Mouse (Mus musculus): ENCODE data around the gene Atg7. TPM values are rescaled to one million over a fixed set of nuclear protein-coding genes. Genes with fewer than 3 reads are reported as not detected.
A peak's percentile ranks its signal among the peaks of the same experiment; 100 is the strongest.

The Atg7 gene
- total and polyA plus RNA-seq, 3 experiments, result 11.1 to 15.7 (median 14.8) TPM

DNA sequence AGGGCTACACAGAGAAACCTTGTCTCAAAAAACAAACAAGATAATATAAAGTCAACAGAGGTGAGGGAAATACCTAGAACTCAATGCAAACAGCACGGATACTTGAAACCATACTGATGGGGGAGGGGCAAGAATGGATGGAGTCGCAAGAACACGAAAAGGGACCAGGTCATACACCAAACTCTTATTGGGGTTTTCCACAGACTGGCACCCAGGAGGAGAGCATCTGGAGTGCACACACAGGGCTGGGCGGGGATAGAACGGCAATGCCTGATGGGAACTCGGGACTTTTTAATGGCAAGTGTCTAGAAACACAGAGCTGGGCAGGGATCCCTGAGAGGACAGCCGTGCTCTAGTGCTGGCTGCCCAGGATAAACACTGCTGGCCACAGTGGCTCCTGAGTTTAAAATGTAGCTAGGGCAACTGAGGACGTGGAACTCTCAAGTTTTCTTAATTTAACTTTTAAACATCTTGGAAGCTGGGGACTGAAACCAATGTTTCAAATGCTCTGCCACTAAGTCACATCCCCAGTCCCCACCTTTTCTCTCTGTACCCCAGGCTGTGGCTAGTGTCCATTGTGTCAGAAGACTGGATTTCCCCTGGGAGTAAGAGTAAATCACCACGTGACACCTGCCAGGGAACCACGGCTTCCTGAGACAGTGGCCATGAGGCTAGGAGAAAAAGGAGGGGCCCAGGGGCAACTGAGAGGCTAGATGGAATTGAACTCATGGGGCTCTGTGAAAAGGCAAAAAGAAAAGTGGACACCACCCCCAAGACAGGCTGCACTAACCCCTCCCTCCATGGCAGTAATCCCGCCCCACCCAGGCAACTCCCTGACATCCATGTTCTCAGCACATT, 243.8 kb downstream of the Atg7 start:
- Histone ChIP-seq H3K9ac (ENCODE audit: insufficient read depth, low read depth) (peak overlapping the region; percentile 11; the same call in 1 of the 2 replicates), H3K27ac (ENCODE audit: insufficient read depth, low read depth) (peak overlapping the region; percentile 68)
- in situ Hi-C loops (cut with MboI; ENCODE audit: low pct_ligation_motif_present, low pct_unique_long_range_greater_than_20kb, low sequenced_read_pairs), result no loop called here

DNA sequence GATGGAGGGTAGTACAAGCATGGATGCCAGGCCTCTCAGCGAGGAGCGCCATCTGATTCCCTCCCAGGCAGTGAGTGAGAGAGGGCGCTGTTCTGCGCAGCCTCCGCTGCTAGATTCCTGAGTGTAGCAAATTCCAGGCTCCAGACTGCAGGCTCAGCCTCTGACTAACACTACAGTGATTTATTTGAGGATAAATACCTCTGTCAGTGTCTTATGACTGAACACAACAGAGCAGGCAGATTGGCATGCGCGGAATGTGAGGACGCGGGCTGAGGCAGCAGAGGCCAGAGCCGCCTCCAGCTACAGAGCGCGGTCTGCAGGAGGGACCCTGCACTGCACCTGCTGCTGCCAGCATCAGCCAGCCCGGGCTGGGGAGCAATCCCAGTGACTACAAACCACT, 246.0 kb downstream of the Atg7 start:
- Histone ChIP-seq H3K36me3 (replicated peaks in 1 of 2; ENCODE audit: control insufficient read depth in 1 of 2, insufficient read depth in 1 of 2, low read length in 1 of 2) (peaks cover 20 to 54% of the 10 kb centered on the region in 2 experiments), H3K27me3 (replicated peaks) (no peaks in the 10 kb centered on the region), H3K4me3 (replicated peaks in 1 of 3; ENCODE audit: low read depth in 2 of 3, low read length in 2 of 3, poor library complexity in 1 of 3) (no peak overlapping the region), H3K27ac (ENCODE audit: insufficient read depth, low read depth) (no peak overlapping the region), H3K9me3 (replicated peaks; ENCODE audit: low read length) (no peaks in the 10 kb centered on the region), H3K4me1 (ENCODE audit: control insufficient read depth in 1 of 2, insufficient read depth in 2 of 2) (peaks cover 60 to 94% of the 10 kb centered on the region in 2 experiments), H3K79me2 (replicated peaks; ENCODE audit: control insufficient read depth, extremely low read depth, insufficient read depth, poor library complexity, severe bottlenecking) (peaks cover 69% of the 10 kb centered on the region), H3K4me2 (ENCODE audit: insufficient read depth, low read depth, poor library complexity, severe bottlenecking) (no peak overlapping the region), H3K9ac (ENCODE audit: insufficient read depth, low read depth) (no peak overlapping the region)
- in situ Hi-C loops (cut with MboI; ENCODE audit: low pct_ligation_motif_present, low pct_unique_long_range_greater_than_20kb, low sequenced_read_pairs) (no loop called here), dilution Hi-C loops (cut with MboI; ENCODE audit: extremely low pct_ligation_motif_present, extremely low pct_unique_long_range_greater_than_20kb, low sequenced_read_pairs) (no loop called here)
- no peak for TF ChIP-seq HCFC1 (IDR thresholded peaks at IDR 0.05; ENCODE audit: low read depth, low read length)
- TF ChIP-seq JUND (conservative IDR thresholded peaks at IDR 0.05; ENCODE audit: low read depth, low read length), result no peak
- no peak for TF ChIP-seq SMC3 (IDR thresholded peaks at IDR 0.05; ENCODE audit: low read depth, low read length)
- TF ChIP-seq PAX5 (IDR thresholded peaks at IDR 0.05; ENCODE audit: low read length), result no peak
- no peak for TF ChIP-seq RCOR1 (conservative IDR thresholded peaks at IDR 0.05; ENCODE audit: low read depth, low read length)
- TF ChIP-seq CTCF (conservative IDR thresholded peaks at IDR 0.05 in 1 of 2, IDR thresholded peaks at IDR 0.05 in 1 of 2; ENCODE audit: low read depth in 2 of 2, low read length in 2 of 2), result no peak
- TF ChIP-seq POLR2A (IDR thresholded peaks at IDR 0.05; ENCODE audit: low read depth, low read length), result no peak
- no peak for TF ChIP-seq EP300 (IDR thresholded peaks at IDR 0.05; ENCODE audit: low read length)
- no peak for TF ChIP-seq ELF1 (IDR thresholded peaks at IDR 0.05; ENCODE audit: low read depth, low read length)
- no peak for TF ChIP-seq RAD21 (IDR thresholded peaks at IDR 0.05; ENCODE audit: low read depth, low read length)
- TF ChIP-seq BHLHE40 (IDR thresholded peaks at IDR 0.05; ENCODE audit: low read depth, low read length), result no peak
- TF ChIP-seq MEF2A (IDR thresholded peaks at IDR 0.05; ENCODE audit: borderline replicate concordance, low read depth, low read length), result no peak
- no peak for TF ChIP-seq MYC (IDR thresholded peaks at IDR 0.05; ENCODE audit: low read depth, low read length)
- no peak for TF ChIP-seq E2F4 (IDR thresholded peaks at IDR 0.05; ENCODE audit: insufficient replicate concordance, low read depth, low read length)
- TF ChIP-seq MAFK (IDR thresholded peaks at IDR 0.05; ENCODE audit: insufficient replicate concordance, low read length), result no peak
- TF ChIP-seq UBTF (IDR thresholded peaks at IDR 0.05; ENCODE audit: low read depth, low read length), result no peak
- no peak for TF ChIP-seq JUN (IDR thresholded peaks at IDR 0.05; ENCODE audit: insufficient read depth, low read depth, low read length)
- no peak for TF ChIP-seq USF2 (conservative IDR thresholded peaks at IDR 0.05; ENCODE audit: low read depth, low read length)
- TF ChIP-seq MAX (IDR thresholded peaks at IDR 0.05; ENCODE audit: low read length), result no peak
- DNase-seq (ENCODE audit: extremely low read depth), result no peak

More for the DNA sequence above, 243.8 kb downstream of the Atg7 start:
- Histone ChIP-seq H3K4me1 (ENCODE audit: control insufficient read depth in 1 of 2, insufficient read depth in 2 of 2) (peaks cover 60 to 93% of the 10 kb centered on the region in 2 experiments), H3K36me3 (replicated peaks in 1 of 2; ENCODE audit: control insufficient read depth in 1 of 2, insufficient read depth in 1 of 2, low read length in 1 of 2) (peaks cover 20 to 70% of the 10 kb centered on the region in 2 experiments), H3K27me3 (replicated peaks) (no peaks in the 10 kb centered on the region), H3K79me2 (replicated peaks; ENCODE audit: control insufficient read depth, extremely low read depth, insufficient read depth, poor library complexity, severe bottlenecking) (peaks cover 70% of the 10 kb centered on the region), H3K9me3 (replicated peaks; ENCODE audit: low read length) (no peaks in the 10 kb centered on the region), H3K4me3 (replicated peaks in 1 of 3; ENCODE audit: low read depth in 2 of 3, low read length in 2 of 3, poor library complexity in 1 of 3) (no peak overlapping the region), H3K4me2 (ENCODE audit: insufficient read depth, low read depth, poor library complexity, severe bottlenecking) (peak overlapping the region; percentile 48)
- TF ChIP-seq MXI1 (IDR thresholded peaks at IDR 0.05; ENCODE audit: low read depth, low read length) (peak; percentile 52; the same call in 1 of the 2 replicates), USF2 (conservative IDR thresholded peaks at IDR 0.05; ENCODE audit: low read depth, low read length) (peak; percentile 53), ZKSCAN1 (IDR thresholded peaks at IDR 0.05; ENCODE audit: borderline replicate concordance, low read depth, low read length) (no peak), MAX (IDR thresholded peaks at IDR 0.05; ENCODE audit: low read length) (peak; percentile 70), BHLHE40 (IDR thresholded peaks at IDR 0.05; ENCODE audit: low read depth, low read length) (peak; percentile 63), USF1 (IDR thresholded peaks at IDR 0.05; ENCODE audit: low read depth, low read length) (peak; percentile 68), ZMIZ1 (IDR thresholded peaks at IDR 0.05; ENCODE audit: low read depth, low read length) (no peak), SIN3A (IDR thresholded peaks at IDR 0.05; ENCODE audit: low read length) (peak; percentile 33; the same call in 1 of the 2 replicates), IRF4 (IDR thresholded peaks at IDR 0.05; ENCODE audit: low read depth, low read length) (0 out of 2 replicates have a peak, but pooled peaks have one; percentile 24), GABPA (IDR thresholded peaks at IDR 0.05; ENCODE audit: insufficient replicate concordance, low read depth, low read length) (no peak)
- dilution Hi-C loops (cut with MboI; ENCODE audit: extremely low pct_ligation_motif_present, extremely low pct_unique_long_range_greater_than_20kb, low sequenced_read_pairs), result no loop called here
- peak; percentile 77 for DNase-seq (ENCODE audit: extremely low read depth)
